Mouse (Mus musculus): ENCODE measurements around the gene Hspa8. TPM values are rescaled to one million over a fixed set of nuclear protein-coding genes. Genes with fewer than 3 reads are reported as not detected.

Gene Hspa8
- total and polyA plus RNA-seq, 3 experiments, result 2,915 to 7,761 (median 6,462) TPM

DNA sequence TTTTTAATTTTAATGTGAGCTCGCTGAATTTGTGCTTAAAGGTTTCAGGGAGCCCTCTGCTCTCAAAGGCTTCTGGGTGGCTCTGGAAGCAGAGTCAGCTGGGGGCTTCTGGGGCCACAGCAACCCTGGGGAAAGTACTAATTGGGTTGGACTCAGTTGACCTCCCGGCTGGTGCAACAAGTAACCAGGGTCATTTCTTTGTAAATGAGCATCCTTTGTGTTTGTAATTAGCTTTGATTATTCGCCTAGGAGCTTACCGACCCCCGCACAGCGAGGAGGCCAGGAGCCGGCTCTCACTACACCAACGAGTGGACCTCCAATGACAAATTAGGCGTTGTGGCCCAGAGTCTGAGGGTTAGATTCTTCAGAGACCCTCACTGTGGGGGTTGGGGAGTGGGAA lies 58.4 kb downstream of the Hspa8 start:
- no peaks in the 10 kb centered on the region for H3K27me3 ChIP-seq (replicated peaks)
- no peak overlapping the region for H3K27ac ChIP-seq (ENCODE audit: insufficient read depth, low read depth)
- H3K9ac ChIP-seq (ENCODE audit: insufficient read depth, low read depth), result no peak overlapping the region
- in situ Hi-C loops (cut with MboI; ENCODE audit: low pct_ligation_motif_present, low pct_unique_long_range_greater_than_20kb, low sequenced_read_pairs), result no loop called here
- dilution Hi-C loops (cut with MboI; ENCODE audit: extremely low pct_ligation_motif_present, extremely low pct_unique_long_range_greater_than_20kb, low sequenced_read_pairs), result no loop called here
- no peaks in the 10 kb centered on the region for H3K79me2 ChIP-seq (replicated peaks; ENCODE audit: control insufficient read depth, extremely low read depth, insufficient read depth, poor library complexity, severe bottlenecking)
- H3K4me1 ChIP-seq (ENCODE audit: control insufficient read depth in 1 of 2, insufficient read depth in 2 of 2), result no peaks in the 10 kb centered on the region
- no peaks in the 10 kb centered on the region for H3K36me3 ChIP-seq (replicated peaks in 1 of 2; ENCODE audit: control insufficient read depth in 1 of 2, insufficient read depth in 1 of 2, low read length in 1 of 2)
- H3K4me2 ChIP-seq (ENCODE audit: insufficient read depth, low read depth, poor library complexity, severe bottlenecking), result peak overlapping the region; percentile 63; the same call in 1 of the 2 replicates
- no peaks in the 10 kb centered on the region for H3K9me3 ChIP-seq (replicated peaks; ENCODE audit: low read length)
- DNase-seq (ENCODE audit: extremely low read depth), result no peak
- TF ChIP-seq TBP (conservative IDR thresholded peaks at IDR 0.05; ENCODE audit: low read depth, low read length), result no peak
- no peak for TF ChIP-seq RCOR1 (conservative IDR thresholded peaks at IDR 0.05; ENCODE audit: low read depth, low read length)
- no peak for TF ChIP-seq HCFC1 (IDR thresholded peaks at IDR 0.05; ENCODE audit: low read depth, low read length)
- no peak for TF ChIP-seq CHD2 (IDR thresholded peaks at IDR 0.05; ENCODE audit: low read length)
- no peak for TF ChIP-seq MXI1 (IDR thresholded peaks at IDR 0.05; ENCODE audit: low read depth, low read length)
- TF ChIP-seq RAD21 (IDR thresholded peaks at IDR 0.05; ENCODE audit: low read depth, low read length), result no peak
- no peak for TF ChIP-seq BHLHE40 (IDR thresholded peaks at IDR 0.05; ENCODE audit: low read depth, low read length)
- TF ChIP-seq JUN (IDR thresholded peaks at IDR 0.05; ENCODE audit: insufficient read depth, low read depth, low read length), result no peak
- no peak for TF ChIP-seq MAZ (IDR thresholded peaks at IDR 0.05; ENCODE audit: low read depth, low read length)
- no peak for TF ChIP-seq CHD1 (IDR thresholded peaks at IDR 0.05; ENCODE audit: low read depth, low read length)
- TF ChIP-seq PAX5 (IDR thresholded peaks at IDR 0.05; ENCODE audit: low read length), result no peak
- TF ChIP-seq KAT2A (IDR thresholded peaks at IDR 0.05; ENCODE audit: insufficient replicate concordance, low read length), result no peak
- no peak for TF ChIP-seq SIN3A (IDR thresholded peaks at IDR 0.05; ENCODE audit: low read length)
- TF ChIP-seq USF1 (IDR thresholded peaks at IDR 0.05; ENCODE audit: low read depth, low read length), result no peak
- TF ChIP-seq ZNF384 (IDR thresholded peaks at IDR 0.05; ENCODE audit: low read depth, low read length), result no peak; the same call in 1 of the 2 replicates
- no peak for TF ChIP-seq NELFE (IDR thresholded peaks at IDR 0.05; ENCODE audit: low read depth, low read length)
- no peak for TF ChIP-seq CTCF (conservative IDR thresholded peaks at IDR 0.05 in 1 of 2, IDR thresholded peaks at IDR 0.05 in 1 of 2; ENCODE audit: low read depth in 2 of 2, low read length in 2 of 2)
- H3K4me3 ChIP-seq (replicated peaks in 1 of 3; ENCODE audit: low read depth in 2 of 3, low read length in 2 of 3, poor library complexity in 1 of 3), result no peak overlapping the region

Other genes with a start within 250 kb of the Hspa8 start
- gene Gm21915, start 130.4 kb upstream of the Hspa8 start, total RNA-seq (2012; rRNA removed), result not detected in 2 replicates
- gene Gm21915, start 130.4 kb upstream of the Hspa8 start, total RNA-seq (2014; rRNA removed), result not detected in 2 replicates
- gene Gm21915, start 130.4 kb upstream of the Hspa8 start, polyA plus RNA-seq (2012; ENCODE audit: insufficient read length, low read depth), result not detected in 2 replicates
- gene Clmp, start 115.0 kb upstream of the Hspa8 start, total RNA-seq (2012; rRNA removed), result not detected in 2 replicates
- not detected in 2 replicates for gene Clmp, start 115.0 kb upstream of the Hspa8 start, total RNA-seq (2014; rRNA removed)
- gene Clmp, start 115.0 kb upstream of the Hspa8 start, polyA plus RNA-seq (2012; ENCODE audit: insufficient read length, low read depth), result not detected in 2 replicates
- not detected in 2 replicates for gene Bsx, start 73.1 kb downstream of the Hspa8 start, total RNA-seq (2012; rRNA removed)
- not detected in 2 replicates for gene Bsx, start 73.1 kb downstream of the Hspa8 start, total RNA-seq (2014; rRNA removed)
- not detected in 2 replicates for gene Bsx, start 73.1 kb downstream of the Hspa8 start, polyA plus RNA-seq (2012; ENCODE audit: insufficient read length, low read depth)
- gene Jhy, start 163.1 kb downstream of the Hspa8 start, total RNA-seq (2012; rRNA removed), result not detected in 2 replicates
- not detected in 2 replicates for gene Jhy, start 163.1 kb downstream of the Hspa8 start, total RNA-seq (2014; rRNA removed)
- gene Jhy, start 163.1 kb downstream of the Hspa8 start, polyA plus RNA-seq (2012; ENCODE audit: insufficient read length, low read depth), result not detected in 2 replicates
- gene Crtam, start 203.6 kb downstream of the Hspa8 start, total RNA-seq (2012; rRNA removed), result not detected in 2 replicates
- not detected in 2 replicates for gene Crtam, start 203.6 kb downstream of the Hspa8 start, total RNA-seq (2014; rRNA removed)
- not detected in 2 replicates for gene Crtam, start 203.6 kb downstream of the Hspa8 start, polyA plus RNA-seq (2012; ENCODE audit: insufficient read length, low read depth)

All from CH12.LX (cell line).